Mouse (Mus musculus): ENCODE data around the gene Oat.

- no peak for TF ChIP-seq MAX (IDR thresholded peaks at IDR 0.05)
- TF ChIP-seq CTCF (IDR thresholded peaks at IDR 0.05; ENCODE audit: control insufficient read depth, insufficient read depth, insufficient read length): no peak
- TF ChIP-seq MYOD1 (IDR thresholded peaks at IDR 0.05; ENCODE audit: control insufficient read depth, insufficient read length, low read depth): no peak
- TF ChIP-seq MYOG (IDR thresholded peaks at IDR 0.05; ENCODE audit: control insufficient read depth, extremely low read depth, insufficient read length): no peak
- TF ChIP-seq USF1 (IDR thresholded peaks at IDR 0.05; ENCODE audit: low read depth): no peak
- TF ChIP-seq CEBPB (IDR thresholded peaks at IDR 0.05; ENCODE audit: low read depth): no peak
Measured at GRCm38 (mm10) chr7:132611530-132611929, 35.3 kb upstream of the Oat start.
